Mouse (Mus musculus) heart, adult 2 months (tissue): Measurements from ENCODE around the gene Zcchc9. TPM values are rescaled to one million over a fixed set of nuclear protein-coding genes. Genes with fewer than 3 reads are reported as not detected.

Experiments used
- DNase-seq, 2 experiments: peaks; one replicate each; pipeline ENCODE4 v3.0.0; 2021
- H3K27ac ChIP-seq: fragments of 200-600 bp; 2 replicates; pipeline ENCODE4 v1.8.1; 2022
- H3K27me3 ChIP-seq: fragments of 200-500 bp; 2 replicates; pipeline ENCODE4 v1.6.1; 2012; ENCODE audit warnings: mild to moderate bottlenecking, low read length, inconsistent platforms, mixed read lengths; ENCODE audit not compliant: control insufficient read depth, insufficient read depth
- H3K36me3 ChIP-seq: fragments of 200-500 bp; 2 replicates; pipeline ENCODE4 v1.6.1; 2012; ENCODE audit warnings: low read length, inconsistent platforms; ENCODE audit not compliant: control insufficient read depth, insufficient read depth
- H3K4me1 ChIP-seq: fragments of 200-500 bp; 2 replicates; pipeline ENCODE4 v1.6.1; 2011; ENCODE audit warnings: low read length; ENCODE audit not compliant: control insufficient read depth, insufficient read depth
- H3K4me3 ChIP-seq: fragments of 200-600 bp; 2 replicates; pipeline ENCODE4 v1.8.1; 2022
- H3K79me2 ChIP-seq: fragments of 200-500 bp; replicated peaks from 2 replicates; pipeline ENCODE4 v1.6.1; 2012; ENCODE audit warnings: mild to moderate bottlenecking, inconsistent platforms, low read length, moderate library complexity, mixed read lengths; ENCODE audit not compliant: control insufficient read depth, insufficient read depth
- H3K9ac ChIP-seq: fragments of 200-500 bp; 2 replicates; pipeline ENCODE4 v1.6.1; 2012; ENCODE audit warnings: low read depth, mild to moderate bottlenecking, control low read depth, inconsistent platforms, low read length, mixed read lengths
- CTCF ChIP-seq: fragments of 200-600 bp; IDR thresholded peaks from 2 replicates; pipeline ENCODE4 v1.8.1; 2022; ENCODE audit warnings: antibody characterized with exemption, mild to moderate bottlenecking, moderate library complexity
- EP300 ChIP-seq: fragments of 200-500 bp; IDR thresholded peaks from 2 replicates; pipeline ENCODE4 v1.6.1; 2011; ENCODE audit warnings: low read depth, low read length, control low read depth; ENCODE audit not compliant: insufficient read depth
- POLR2A ChIP-seq: fragments of 200-500 bp; IDR thresholded peaks from 2 replicates; pipeline ENCODE4 v1.6.1; 2011; ENCODE audit warnings: mild to moderate bottlenecking, low read depth, low read length, control low read depth; ENCODE audit not compliant: insufficient read depth
- WGBS: fragments of 180-500 bp; shearing (Covaris S2); methylation state at CpG from one replicate; pipeline ENCODE4 v1.1.7; 2018; 5-methylcytosine and 5-hydroxymethylcytosine counted together
- intact Hi-C: fragments of 180-260 bp; cut with DNase I; formaldehyde crosslinking; loops from one replicate; pipeline ENCODE4 v1.15.1; 2025
- polyA plus RNA-seq: library from polyadenylated mRNA; depleted of rRNA; stranded (reverse); fragments of >200 nt; gene quantifications from 2 replicates; pipeline ENCODE4 v1.2.3, GENCODE M21; 2012
- total RNA-seq, 2 experiments: library from RNA; stranded (reverse); gene quantifications; 2 replicates each; pipeline ENCODE4 v1.2.3; 2021

The Zcchc9 gene
- total and polyA plus RNA-seq, 3 experiments = 10.2 to 14.2 (median 12.6) TPM

DNA sequence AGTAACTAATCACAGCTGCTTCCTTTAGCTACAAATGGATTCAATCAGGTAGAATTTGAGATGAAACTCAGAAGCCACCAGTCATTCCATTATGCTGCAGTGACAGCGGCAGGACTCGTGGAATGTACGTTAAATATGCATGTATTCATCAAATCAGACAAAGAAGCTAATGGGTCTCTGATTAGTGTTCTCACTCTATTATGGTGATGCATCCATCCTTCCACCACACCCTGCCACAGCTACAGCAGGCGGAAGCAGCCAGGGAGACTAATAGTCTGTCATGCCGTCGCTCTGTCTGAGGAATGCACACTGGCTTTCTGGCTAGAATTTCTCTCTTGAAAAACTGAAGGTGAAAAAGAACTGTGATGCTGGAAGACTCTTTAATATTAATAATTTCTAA is 11.5 kb downstream of the Zcchc9 start:
- Histone ChIP-seq H3K4me3 (no peak overlapping the region), H3K9ac (no peak overlapping the region), H3K79me2 (no peaks in the 10 kb centered on the region), H3K36me3 (no peaks in the 10 kb centered on the region), H3K27ac (no peak overlapping the region), H3K27me3 (no peaks in the 10 kb centered on the region), H3K4me1 (no peaks in the 10 kb centered on the region)
- no peak for DNase-seq
- intact Hi-C loops = no loop called here
- TF ChIP-seq EP300 = no peak
- TF ChIP-seq CTCF = no peak
- TF ChIP-seq POLR2A = no peak
- 94% methylated on average over 6 of the region's 6 CpGs for WGBS

GRCm38 (mm10) chr13:91795593-91795992 is 11.9 kb downstream of the Zcchc9 start:
- 93% methylated on average over 10 of the region's 10 CpGs for WGBS
- Histone ChIP-seq H3K79me2 (no peaks in the 10 kb centered on the region), H3K4me1 (no peaks in the 10 kb centered on the region), H3K36me3 (no peaks in the 10 kb centered on the region), H3K27ac (no peak overlapping the region), H3K4me3 (no peak overlapping the region), H3K9ac (no peak overlapping the region), H3K27me3 (no peaks in the 10 kb centered on the region)
- no peak for DNase-seq
- TF ChIP-seq CTCF = no peak
- no peak for TF ChIP-seq POLR2A
- no peak for TF ChIP-seq EP300
- intact Hi-C loops = no loop called here

DNA sequence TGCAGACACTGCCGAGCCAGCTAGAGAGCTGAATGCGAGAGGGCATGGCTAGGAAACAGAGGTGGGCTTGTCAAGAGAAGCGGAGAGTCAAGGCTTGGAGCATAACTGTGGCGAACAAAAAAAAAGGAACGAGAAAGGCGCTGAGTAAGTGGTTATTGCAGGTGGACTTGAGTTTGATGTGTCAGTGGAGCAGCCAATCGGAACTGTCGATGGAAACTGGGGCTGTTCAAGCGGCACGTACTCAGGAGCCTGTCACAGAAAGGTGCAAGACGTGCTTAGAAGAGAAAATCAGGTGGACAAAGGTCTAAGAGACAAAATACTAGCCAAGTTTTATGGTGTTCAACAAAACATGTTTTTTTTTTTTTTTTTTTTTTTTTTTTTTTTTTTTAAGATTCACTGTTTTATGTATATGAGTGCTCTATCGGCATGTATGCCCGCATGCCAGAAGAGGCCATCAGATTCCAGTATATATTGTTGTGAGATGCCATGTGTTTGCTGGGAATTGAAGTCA is 12.5 kb downstream of the Zcchc9 start:
- Histone ChIP-seq H3K27me3 (no peaks in the 10 kb centered on the region), H3K36me3 (no peaks in the 10 kb centered on the region), H3K9ac (no peak overlapping the region), H3K4me1 (no peaks in the 10 kb centered on the region), H3K4me3 (no peak overlapping the region), H3K79me2 (no peaks in the 10 kb centered on the region), H3K27ac (no peak overlapping the region)
- intact Hi-C loops = no loop called here
- no peak for TF ChIP-seq EP300
- no peak for TF ChIP-seq CTCF
- TF ChIP-seq POLR2A = no peak
- no peak for DNase-seq
- WGBS = 97% methylated on average over 13 of the region's 13 CpGs

GRCm38 (mm10) chr13:91792035-91792434 is 15.5 kb downstream of the Zcchc9 start:
- intact Hi-C loops = no loop called here
- Histone ChIP-seq H3K4me3 (no peak overlapping the region), H3K27ac (no peak overlapping the region), H3K27me3 (no peaks in the 10 kb centered on the region), H3K79me2 (no peaks in the 10 kb centered on the region), H3K4me1 (no peaks in the 10 kb centered on the region), H3K36me3 (no peaks in the 10 kb centered on the region), H3K9ac (no peak overlapping the region)
- no peak for DNase-seq
- TF ChIP-seq CTCF (no peak), EP300 (no peak), POLR2A (no peak)
- 19% methylated on average over 1 of the region's 1 CpGs for WGBS

DNA sequence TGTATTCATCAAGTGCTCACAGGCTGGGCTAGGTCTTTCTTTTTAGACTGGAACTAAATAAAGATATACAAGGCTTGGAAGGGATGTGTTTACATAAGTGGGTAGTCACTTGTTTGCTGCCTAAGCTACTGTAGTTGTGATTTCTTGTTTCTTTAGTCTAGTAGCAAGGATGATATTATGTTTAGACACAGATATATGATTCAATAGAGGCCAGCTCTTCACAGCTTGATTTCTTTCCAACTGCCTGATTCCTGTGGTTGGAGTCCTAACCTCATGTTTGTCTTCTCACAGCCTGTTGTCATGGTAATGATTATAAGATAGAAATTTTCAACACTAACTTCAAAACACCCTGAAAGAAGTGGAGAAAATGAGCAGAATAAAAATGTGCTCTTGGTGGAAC is 27.6 kb downstream of the Zcchc9 start:
- Histone ChIP-seq H3K79me2 (no peaks in the 10 kb centered on the region), H3K36me3 (no peaks in the 10 kb centered on the region)
- no peak for DNase-seq

DNA sequence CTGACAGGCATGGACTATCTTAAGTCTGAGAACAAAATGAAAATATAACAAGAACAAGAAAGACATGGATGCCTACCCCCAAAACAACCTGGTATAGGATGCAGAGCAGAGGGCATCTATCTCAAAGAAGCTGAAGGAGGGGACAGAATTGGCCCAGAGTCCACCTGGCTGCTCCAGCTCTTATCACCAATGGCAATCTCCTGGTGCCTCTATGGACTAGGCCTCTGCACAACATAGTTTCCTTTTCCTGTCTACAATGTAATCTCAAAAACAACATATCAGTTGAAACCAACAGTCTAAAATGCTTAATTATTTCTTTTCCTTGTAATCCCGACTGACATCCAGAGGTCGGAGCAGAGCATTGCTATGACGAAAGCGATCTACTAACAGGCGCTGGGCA is 29.4 kb downstream of the Zcchc9 start:
- H3K4me3 ChIP-seq = no peak overlapping the region
- no peaks in the 10 kb centered on the region for H3K27me3 ChIP-seq
- 82% methylated on average over 5 of the region's 5 CpGs for WGBS
- no peaks in the 10 kb centered on the region for H3K79me2 ChIP-seq
- H3K27ac ChIP-seq = no peak overlapping the region
- H3K4me1 ChIP-seq = no peaks in the 10 kb centered on the region
- DNase-seq = no peak
- H3K9ac ChIP-seq = no peak overlapping the region
- intact Hi-C loops = no loop called here
- no peaks in the 10 kb centered on the region for H3K36me3 ChIP-seq
- TF ChIP-seq EP300 = no peak
- TF ChIP-seq POLR2A = no peak
- no peak for TF ChIP-seq CTCF

More for the DNA sequence above, 27.6 kb downstream of the Zcchc9 start:
- H3K27ac ChIP-seq = no peak overlapping the region
- no peaks in the 10 kb centered on the region for H3K27me3 ChIP-seq
- H3K9ac ChIP-seq = no peak overlapping the region
- no peaks in the 10 kb centered on the region for H3K4me1 ChIP-seq
- intact Hi-C loops = no loop called here
- H3K4me3 ChIP-seq = no peak overlapping the region
- no peak for TF ChIP-seq EP300
